Mouse (Mus musculus) olfactory bulb, adult 2 months (tissue): ENCODE measurements around the gene Gm3417. TPM values are rescaled to one million over a fixed set of nuclear protein-coding genes. Genes with fewer than 3 reads are reported as not detected.
"Not testable (repeated sequence)": the region's sequence is repeated elsewhere in the genome, so short reads cannot be mapped to it uniquely, and the experiment has no call there.

Source experiments
- H3K27ac ChIP-seq: fragments of 200-500 bp; 2 replicates; pipeline ENCODE4 v1.5.1; 2012; ENCODE audit warnings: low read depth, low read length; ENCODE audit not compliant: insufficient read depth
- H3K4me1 ChIP-seq: fragments of 200-500 bp; 2 replicates; pipeline ENCODE4 v1.6.1; 2012; ENCODE audit warnings: low read length; ENCODE audit not compliant: control insufficient read depth, insufficient read depth
- H3K4me3 ChIP-seq: fragments of 200-500 bp; 2 replicates; pipeline ENCODE4 v1.5.1; 2012; ENCODE audit warnings: mild to moderate bottlenecking, low read depth, low read length, moderate library complexity; ENCODE audit not compliant: insufficient read depth
- CTCF ChIP-seq: fragments of 200-500 bp; IDR thresholded peaks from 2 replicates; pipeline ENCODE4 v1.5.1; 2012; ENCODE audit warnings: low read depth, mild to moderate bottlenecking, low read length, moderate library complexity; ENCODE audit not compliant: insufficient read depth
- POLR2A ChIP-seq: fragments of 200-500 bp; IDR thresholded peaks from 2 replicates; pipeline ENCODE4 v1.6.1; 2012; ENCODE audit warnings: mild to moderate bottlenecking, low read depth, low read length, moderate library complexity; ENCODE audit not compliant: insufficient read depth
- WGBS: fragments of 180-500 bp; shearing (Covaris S2); methylation state at CpG from one replicate; pipeline ENCODE4 v1.1.7; 2018; 5-methylcytosine and 5-hydroxymethylcytosine counted together
- polyA plus RNA-seq: library from polyadenylated mRNA; stranded (reverse); fragments of >200 nt; gene quantifications from 2 replicates; pipeline ENCODE4 v1.2.4, GENCODE M21; 2012; ENCODE audit warnings: low replicate concordance; ENCODE audit not compliant: missing spikeins, insufficient read depth, insufficient read length

The Gm3417 gene
- polyA plus RNA-seq, 1 experiment = not detected

DNA sequence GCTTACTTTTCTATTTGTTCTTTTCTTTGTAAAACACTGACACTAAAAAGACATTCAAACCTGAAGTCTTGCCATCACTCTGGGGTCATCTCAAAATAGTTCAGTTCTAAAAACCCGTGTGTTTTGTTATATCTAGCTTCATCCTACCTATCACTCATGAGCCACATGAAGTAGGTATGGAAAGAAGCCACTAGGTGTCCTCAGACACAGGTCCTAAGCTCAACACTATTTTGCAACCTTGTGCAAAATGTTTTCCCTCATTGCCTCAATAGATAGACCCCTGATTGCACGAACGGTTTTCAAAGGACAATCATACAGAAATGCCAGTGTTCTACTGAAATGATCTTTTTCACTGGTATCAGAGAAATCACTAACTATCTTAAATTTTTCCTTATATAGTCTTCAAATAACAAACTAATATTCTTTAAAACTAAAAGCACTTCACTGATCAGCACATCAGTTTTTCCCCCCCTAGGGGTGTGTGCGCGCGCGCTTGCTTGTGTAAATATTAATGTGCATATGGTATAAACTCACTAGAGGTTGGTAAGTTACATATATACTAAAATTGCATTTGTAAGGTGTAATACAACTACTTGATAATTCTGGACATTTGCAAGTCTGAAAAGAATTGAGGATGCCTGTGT is 750 bp downstream of the Gm3417 start:
- WGBS = 2% methylated on average over 4 of the region's 7 CpGs
- H3K4me3 ChIP-seq, H3K4me1 ChIP-seq, H3K27ac ChIP-seq: not testable (repeated sequence)

DNA sequence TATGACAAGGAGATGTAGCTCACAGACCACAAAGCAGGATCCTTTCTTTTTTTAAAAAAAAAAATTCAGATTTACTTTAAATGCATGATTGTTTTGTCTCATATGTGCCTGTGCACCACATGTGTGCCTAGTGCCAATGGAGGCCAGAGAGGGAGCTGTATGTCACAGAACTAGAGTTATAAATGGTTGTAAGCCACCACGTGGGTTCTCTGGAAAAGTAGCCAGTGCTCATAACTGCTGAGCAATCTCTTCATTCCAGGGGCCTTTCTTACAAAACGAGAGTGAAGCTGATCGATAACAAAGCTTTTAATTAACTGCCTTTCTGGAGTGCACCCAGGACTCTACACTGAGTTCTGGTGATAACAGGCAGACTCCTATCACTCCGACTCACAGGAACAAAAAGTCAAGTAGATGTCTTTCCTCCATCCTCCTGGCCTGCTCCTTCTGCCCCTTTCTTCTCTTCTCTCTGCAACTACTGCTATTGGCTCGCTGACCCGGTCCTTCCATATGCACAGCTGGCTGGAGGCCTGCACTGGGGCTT is 10.1 kb downstream of the Gm3417 start:
- H3K4me1 ChIP-seq, H3K27ac ChIP-seq, H3K4me3 ChIP-seq: not testable (repeated sequence)
- WGBS = no CpG with 5 or more reads among the region's 6 CpGs

- H3K27ac ChIP-seq, H3K4me1 ChIP-seq, H3K4me3 ChIP-seq: not testable (repeated sequence)
- WGBS = no CpG with 5 or more reads among the region's 44 CpGs
These were observed 16.9 kb downstream of the Gm3417 start for GRCm38 (mm10) chr17:14961557-14962154.

- 11% methylated on average over 60 of the region's 100 CpGs for WGBS
- H3K27ac ChIP-seq, H3K4me1 ChIP-seq: not testable (repeated sequence)
- H3K4me3 ChIP-seq = peak within 1 kb of the TSS; percentile 93
These were observed 17.5 kb downstream of the Gm3417 start, which contains the start of gene Phf10 for GRCm38 (mm10) chr17:14960951-14961556. Gene Phf10, minus strand, starts transcription at chr17:14961273.

- under 1% methylated on average over 23 of the region's 23 CpGs for WGBS
These were observed 18.1 kb downstream of the Gm3417 start for GRCm38 (mm10) chr17:14960520-14960919.

GRCm38 (mm10) chr17:14959979-14960378 is 18.6 kb downstream of the Gm3417 start:
- WGBS = 7% methylated on average over 3 of the region's 3 CpGs
- Histone ChIP-seq H3K27ac (no peak overlapping the region), H3K4me3 (no peak overlapping the region), H3K4me1 (peaks cover 3% of the 10 kb centered on the region; the same call in 1 of the 2 replicates)
- no peak for TF ChIP-seq POLR2A
- no peak for TF ChIP-seq CTCF

More at GRCm38 (mm10) chr17:14960520-14960919, 18.1 kb downstream of the Gm3417 start:
- peak overlapping the region; percentile 93 for H3K4me3 ChIP-seq
- H3K27ac ChIP-seq = no peak overlapping the region
- peaks cover 3% of the 10 kb centered on the region; the same call in 1 of the 2 replicates for H3K4me1 ChIP-seq
- no peak for TF ChIP-seq CTCF
- TF ChIP-seq POLR2A = no peak

DNA sequence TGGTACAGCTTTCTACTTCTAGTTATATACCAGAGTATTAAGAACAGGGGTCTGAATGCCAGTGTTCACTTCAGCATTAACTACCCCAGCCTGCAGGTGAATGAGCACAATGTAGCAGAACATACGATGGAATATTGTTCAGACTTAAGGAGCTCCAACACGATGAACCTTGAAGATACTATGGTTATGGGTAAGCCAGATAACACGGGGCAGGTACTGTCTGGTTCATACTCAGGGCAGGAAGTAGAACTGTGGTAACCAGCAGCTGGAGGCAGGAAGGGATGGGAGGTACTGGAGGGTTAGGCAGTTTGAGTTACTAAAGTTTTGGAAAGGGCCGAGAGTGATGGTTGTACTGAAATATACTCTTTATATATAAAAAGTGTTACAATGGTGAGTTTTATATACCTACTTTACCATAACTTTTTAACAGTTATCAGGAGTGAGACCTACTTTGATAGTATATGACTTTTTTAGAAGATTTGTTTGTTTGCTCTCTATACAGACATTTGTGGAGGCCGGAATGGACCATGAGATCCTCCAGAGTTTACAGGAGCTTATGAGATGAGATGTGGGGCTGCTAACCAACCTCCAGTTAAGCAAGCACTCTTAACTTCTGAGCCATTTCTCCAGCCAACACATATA is 19.8 kb downstream of the Gm3417 start:
- Histone ChIP-seq H3K4me1 (peaks cover 3% of the 10 kb centered on the region; the same call in 1 of the 2 replicates), H3K27ac (no peak overlapping the region), H3K4me3 (no peak overlapping the region)
- TF ChIP-seq CTCF (no peak), POLR2A (no peak)
- WGBS = 88% methylated on average over 5 of the region's 5 CpGs

DNA sequence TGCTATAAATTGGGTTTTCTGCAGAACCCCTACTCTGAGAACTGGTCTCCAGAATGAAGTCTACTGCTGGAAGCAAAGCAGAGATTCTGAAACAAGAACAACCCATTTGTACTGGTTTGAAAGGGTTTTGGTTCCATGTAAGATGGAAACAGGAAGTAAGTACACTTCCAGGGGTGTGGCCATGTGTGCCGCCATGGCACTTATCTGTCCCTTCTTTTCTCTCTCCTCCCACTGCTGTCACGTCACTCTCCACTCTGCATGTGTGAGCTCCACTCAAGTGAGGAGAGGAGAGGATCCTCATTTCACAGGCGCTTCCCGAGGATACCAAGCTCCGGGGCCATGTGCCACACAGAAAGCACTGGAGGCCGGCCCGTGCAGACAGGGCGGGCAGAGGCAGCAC is 25.1 kb downstream of the Gm3417 start:
- 91% methylated on average over 8 of the region's 8 CpGs for WGBS
- H3K4me1 ChIP-seq = no peaks in the 10 kb centered on the region
- TF ChIP-seq POLR2A (no peak), CTCF (no peak)
- H3K27ac ChIP-seq = no peak overlapping the region
- H3K4me3 ChIP-seq = no peak overlapping the region

GRCm38 (mm10) chr17:14949161-14949827 is 29.3 kb downstream of the Gm3417 start:
- Histone ChIP-seq H3K4me1 (no peaks in the 10 kb centered on the region), H3K27ac (peak overlapping the region; percentile 57; the same call in 1 of the 2 replicates), H3K4me3 (no peak overlapping the region)
- TF ChIP-seq POLR2A (no peak), CTCF (no peak)
- WGBS = 61% methylated on average over 7 of the region's 7 CpGs
